Mouse (Mus musculus): Measurements from ENCODE around the gene Drg1.
A peak's percentile ranks its signal among the peaks of the same experiment; 100 is the strongest.
"Not testable (repeated sequence)": the region's sequence is repeated elsewhere in the genome, so short reads cannot be mapped to it uniquely, and the experiment has no call there.

Drg1 gene

GRCm38 (mm10) chr11:3212526-3212925 lies 53.7 kb downstream of the Drg1 start:
- no peak for DNase-seq (ENCODE audit: low spot score in 2 of 2)

GRCm38 (mm10) chr11:3206783-3207182 lies 59.4 kb downstream of the Drg1 start:
- DNase-seq (ENCODE audit: low spot score in 2 of 2) = no peak

GRCm38 (mm10) chr11:3205207-3205606 lies 61.0 kb downstream of the Drg1 start:
- no peak for DNase-seq (ENCODE audit: low spot score in 2 of 2)

DNA sequence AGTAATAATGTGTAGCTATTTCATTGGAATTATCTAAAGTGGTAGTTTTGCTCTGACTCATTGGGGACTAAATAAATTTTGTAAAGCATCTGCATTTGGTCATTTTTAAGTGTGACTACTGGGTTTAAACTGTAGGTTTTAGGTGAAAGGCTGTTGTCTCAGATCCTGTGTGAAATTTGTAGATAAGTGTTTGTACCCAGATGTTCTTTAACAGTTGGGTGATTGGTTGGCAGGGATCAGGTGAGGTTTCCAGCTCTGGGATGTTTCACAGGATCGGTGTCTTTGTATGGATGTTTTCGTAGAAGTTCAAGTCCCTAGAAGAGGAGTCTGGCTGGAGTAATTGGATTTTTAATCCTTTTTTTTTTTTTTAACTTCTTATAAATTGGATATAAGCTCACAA lies 62.4 kb downstream of the Drg1 start:
- DNase-seq (ENCODE audit: low spot score in 2 of 2) = no peak

DNA sequence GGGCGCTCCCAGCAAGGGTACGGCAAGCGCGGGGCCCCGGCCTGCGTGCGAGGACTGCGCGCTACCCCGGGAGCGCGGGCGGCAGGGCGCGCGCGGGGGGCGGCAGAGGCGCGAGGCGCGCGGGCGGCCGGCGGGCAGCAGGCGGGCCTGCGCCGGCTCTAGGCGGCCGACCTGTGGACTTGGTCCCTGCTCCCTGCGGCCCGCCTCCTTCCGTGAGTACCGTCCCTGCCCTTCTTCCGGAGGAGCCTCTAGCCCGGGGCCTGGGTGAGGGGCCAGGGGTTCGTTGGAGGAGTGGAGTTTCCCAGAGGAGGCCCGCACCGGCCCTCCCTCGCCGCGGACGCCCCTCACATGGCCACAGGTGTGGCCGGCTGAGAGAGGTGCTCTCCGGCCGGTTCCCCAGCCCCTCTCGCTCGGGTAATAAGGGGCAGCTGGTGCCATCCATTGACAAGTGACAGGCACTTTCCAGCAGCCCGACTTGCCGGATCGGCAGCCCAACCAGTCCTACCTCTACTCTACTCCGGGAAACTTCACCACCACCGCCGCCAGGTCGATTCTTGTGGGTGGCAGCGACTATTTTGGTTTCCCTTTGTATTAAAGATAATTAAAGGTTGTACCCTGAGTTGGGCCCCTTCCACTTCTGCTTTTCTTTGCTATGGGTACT lies 63.3 kb downstream of the Drg1 start:
- peak; percentile 38 to 39 for DNase-seq (ENCODE audit: low spot score in 2 of 2)

DNA sequence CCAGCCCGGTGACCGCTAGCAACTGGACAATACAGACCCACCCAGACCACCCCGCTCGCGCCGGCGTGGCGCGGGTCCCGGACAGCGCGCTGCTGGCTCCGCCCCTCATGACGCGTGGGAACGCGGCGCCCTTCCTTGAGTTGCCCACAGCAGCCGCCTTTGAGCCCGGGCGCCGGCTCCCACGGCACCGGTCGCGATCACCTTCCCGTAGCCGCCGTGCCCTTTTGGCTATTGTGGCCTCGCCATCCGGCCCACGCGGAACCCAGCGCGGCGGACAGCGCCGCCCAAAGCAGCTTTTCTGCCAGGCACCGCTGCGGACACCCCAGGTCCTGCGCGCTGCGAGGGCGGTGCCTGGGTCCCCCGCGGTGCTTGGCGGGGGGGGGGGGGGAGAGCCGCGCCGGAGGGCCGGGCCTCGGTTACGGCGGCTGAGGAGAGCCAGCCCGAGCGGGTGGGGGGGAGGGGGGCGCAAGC lies 63.9 kb downstream of the Drg1 start, which contains the start of gene Eif4enif1:
TSS of gene Eif4enif1 (plus strand) at position 162 of the 471 bp plus-strand sequence.
- peak; percentile 90 to 94 for DNase-seq (ENCODE audit: low spot score in 2 of 2)

DNA sequence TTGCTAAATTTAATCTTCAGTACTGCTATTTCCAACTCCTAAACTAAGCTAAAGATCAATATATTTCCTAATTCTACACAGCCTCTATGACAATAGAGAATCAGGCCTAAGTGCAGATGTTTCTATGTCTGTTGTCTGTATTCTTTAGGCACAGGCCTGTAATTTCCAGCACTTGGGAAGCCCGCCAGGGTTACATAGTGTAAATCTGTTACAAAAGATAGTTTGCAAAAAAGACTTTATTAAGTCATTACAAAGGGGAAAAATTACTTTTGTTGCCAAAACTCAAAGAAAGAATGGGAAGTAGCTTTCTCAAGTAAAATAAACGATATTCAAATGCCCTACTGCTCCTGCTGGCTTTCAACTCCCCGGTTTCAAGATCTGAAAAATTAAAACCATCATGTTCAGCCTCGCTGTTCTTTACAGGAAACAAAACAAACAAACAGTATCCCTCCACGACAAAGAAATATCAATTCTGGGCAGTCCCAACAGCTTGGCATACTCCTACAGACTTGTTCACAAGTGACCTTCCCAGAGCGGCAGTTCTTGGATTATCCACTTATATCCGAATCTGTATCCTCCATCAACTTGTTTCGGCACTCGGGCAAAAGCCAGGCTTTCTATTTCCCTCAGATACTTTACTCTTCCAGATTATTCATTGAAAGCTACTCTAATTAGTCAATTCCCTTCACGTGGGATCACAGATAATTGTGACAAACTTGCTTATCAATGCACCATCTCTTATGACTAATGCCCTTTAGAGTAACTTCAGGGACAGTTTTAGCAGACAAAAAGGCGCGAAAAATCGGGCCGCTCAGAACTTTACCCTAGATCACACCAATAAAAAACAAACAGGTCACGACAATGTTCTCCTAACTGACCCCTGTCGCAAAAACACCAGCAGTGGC lies 64.6 kb downstream of the Drg1 start:
- peak in 1 of 2 experiments; percentile 12 for DNase-seq (ENCODE audit: low spot score in 2 of 2)

DNA sequence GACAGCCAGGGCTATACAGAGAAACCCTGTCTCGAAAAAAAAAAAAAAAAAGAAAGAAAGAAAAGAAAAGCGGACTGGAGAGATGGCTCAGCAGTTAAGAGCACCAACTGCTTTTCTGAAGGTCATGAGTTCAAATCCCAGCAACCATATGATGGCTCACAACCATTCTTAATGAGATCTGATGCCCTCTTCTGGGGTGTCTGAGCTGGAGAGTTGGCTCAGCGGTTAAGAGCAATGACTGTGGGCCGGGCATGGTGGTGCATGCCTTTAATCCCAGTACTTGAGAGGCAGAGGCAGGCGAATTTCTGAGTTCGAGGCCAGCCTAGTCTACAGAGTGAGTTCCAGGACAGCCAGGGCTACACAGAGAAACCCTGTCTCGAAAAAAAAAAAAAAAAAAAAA lies 65.6 kb downstream of the Drg1 start:
- DNase-seq (ENCODE audit: low spot score in 2 of 2) = not testable (repeated sequence)

DNA sequence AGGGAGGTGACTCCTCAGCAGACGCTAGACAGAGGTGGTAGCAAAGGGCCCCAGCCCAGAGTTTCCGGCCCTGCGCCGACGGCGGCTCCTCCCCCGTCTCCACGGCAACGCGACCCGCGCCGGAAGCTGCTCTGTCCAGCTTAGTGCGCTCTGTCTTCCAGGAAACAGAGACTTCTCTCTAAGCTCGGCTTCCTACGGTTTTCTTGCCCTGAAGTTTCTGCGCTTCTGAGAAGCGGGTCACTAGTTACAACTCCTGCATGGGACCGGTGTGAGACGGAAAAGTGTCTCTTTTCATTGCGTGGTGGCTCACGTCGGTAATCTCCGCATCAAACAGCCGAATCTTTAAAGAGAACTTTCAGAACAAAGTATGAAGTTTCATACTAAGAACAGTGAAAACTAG lies 72.9 kb downstream of the Drg1 start, which contains the start of gene Sfi1:
TSS of gene Sfi1 (minus strand) at position 101 of the 400 bp plus-strand sequence.
- DNase-seq (ENCODE audit: low spot score in 2 of 2) = no peak

DNA sequence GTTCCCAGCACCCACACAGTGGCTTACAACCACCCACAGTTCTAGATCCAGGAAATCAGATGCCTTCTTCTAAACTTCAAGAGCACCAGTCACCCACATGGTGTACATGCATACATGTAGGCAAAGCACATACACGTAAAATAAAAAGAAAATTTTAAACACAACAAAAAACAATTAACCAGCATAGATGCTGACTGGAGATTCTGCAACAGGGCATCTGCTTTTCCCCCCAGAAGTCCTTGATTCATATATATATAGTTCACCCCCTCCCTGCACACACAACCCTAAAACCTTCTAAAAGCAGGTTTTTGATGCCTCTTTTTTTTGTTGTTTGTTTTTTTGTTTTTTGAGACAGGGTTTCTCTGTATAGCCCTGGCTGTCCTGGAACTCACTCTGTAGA lies 83.5 kb downstream of the Drg1 start:
- not testable (repeated sequence) for DNase-seq (ENCODE audit: low spot score in 2 of 2)

DNA sequence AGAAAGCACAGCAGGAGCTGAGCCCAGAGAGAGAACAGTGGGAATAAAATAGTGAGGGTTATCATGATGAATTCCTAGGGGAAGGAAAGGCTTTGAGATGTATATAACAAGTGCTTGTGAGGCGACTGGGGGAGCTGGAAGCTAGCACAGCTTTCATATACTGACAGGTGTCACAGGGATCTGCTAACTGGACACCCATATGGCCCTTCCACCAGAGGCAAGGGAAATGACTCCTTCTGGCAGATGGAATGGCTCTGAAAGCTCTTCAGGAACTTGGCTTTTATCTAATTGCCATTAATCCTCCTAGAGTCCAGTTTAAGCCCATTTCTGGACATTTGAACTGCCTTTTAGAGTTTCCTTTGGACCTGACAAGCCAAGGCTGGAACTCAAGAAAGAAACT lies 84.2 kb downstream of the Drg1 start:
- DNase-seq (ENCODE audit: low spot score in 2 of 2) = not testable (repeated sequence)

- DNase-seq (ENCODE audit: low spot score in 2 of 2) = peak; percentile 75 to 79
Measured at GRCm38 (mm10) chr11:3181250-3181649, 85.0 kb downstream of the Drg1 start.

GRCm38 (mm10) chr11:3180510-3181160 lies 85.6 kb downstream of the Drg1 start:
- DNase-seq (ENCODE audit: low spot score in 2 of 2) = peak in 1 of 2 experiments; percentile 23

DNA sequence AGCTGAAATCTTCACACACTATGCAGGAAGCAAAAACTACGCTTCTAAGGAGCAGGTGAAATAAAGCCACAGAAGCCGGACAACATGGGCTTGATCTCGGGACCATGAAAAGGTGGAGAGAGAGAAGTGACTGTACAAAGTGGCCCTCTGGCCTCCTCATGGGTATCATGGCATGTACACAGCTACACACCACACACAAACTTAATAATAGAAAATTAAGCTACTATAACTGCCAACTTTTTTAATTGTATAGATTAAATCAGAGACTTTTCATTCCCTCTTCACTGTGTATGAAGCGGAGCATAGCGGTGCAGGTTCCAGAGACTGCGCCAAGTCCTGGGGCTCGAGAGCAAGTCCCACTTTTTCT lies 86.5 kb downstream of the Drg1 start:
- peak; percentile 55 for DNase-seq (ENCODE audit: low spot score in 2 of 2)

GRCm38 (mm10) chr11:3178968-3179725 lies 87.1 kb downstream of the Drg1 start:
- DNase-seq (ENCODE audit: low spot score in 2 of 2) = not testable (repeated sequence)

DNA sequence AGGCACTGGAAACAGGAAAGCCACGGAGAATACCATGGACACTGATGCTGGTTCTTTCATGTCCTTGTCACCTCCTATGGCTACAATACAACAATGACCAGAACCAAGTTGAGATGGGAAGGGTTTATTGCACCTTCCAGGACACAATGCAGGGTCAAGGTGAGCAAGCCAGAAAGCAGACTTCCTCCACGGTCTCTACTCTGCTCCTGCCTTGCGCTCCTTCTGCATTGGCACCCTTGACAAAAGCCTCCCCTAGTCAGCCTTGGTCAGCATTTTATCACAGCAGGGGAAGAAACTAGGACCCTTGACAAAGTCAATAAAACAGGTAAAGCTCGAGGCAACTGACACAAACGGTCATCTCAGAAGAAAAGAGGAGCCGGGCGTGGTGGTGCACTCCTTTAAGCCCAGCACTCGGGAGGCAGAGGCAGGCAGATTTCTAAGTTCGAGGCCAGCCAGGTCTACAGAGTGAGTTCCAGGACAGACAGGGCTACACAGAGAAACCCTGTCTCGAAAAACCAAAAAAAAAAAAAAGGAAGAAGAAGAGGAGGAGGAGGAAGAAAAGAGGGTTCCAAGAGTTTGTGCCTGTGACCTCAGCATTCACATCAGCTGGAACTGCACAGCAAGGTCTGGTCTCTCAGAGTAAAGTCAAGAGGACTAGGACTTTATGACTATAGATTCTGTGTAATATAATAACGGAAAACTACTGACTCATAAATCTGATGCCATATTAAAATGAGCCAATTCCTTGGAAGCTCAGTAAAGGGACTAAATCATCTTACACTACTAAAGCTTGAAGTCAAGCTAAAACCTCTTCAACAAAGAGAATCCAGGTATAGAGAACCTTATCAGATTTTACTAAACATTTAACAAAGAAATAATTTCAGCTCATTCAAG lies 92.5 kb downstream of the Drg1 start:
- DNase-seq (ENCODE audit: low spot score in 2 of 2) = peak; percentile 81

DNA sequence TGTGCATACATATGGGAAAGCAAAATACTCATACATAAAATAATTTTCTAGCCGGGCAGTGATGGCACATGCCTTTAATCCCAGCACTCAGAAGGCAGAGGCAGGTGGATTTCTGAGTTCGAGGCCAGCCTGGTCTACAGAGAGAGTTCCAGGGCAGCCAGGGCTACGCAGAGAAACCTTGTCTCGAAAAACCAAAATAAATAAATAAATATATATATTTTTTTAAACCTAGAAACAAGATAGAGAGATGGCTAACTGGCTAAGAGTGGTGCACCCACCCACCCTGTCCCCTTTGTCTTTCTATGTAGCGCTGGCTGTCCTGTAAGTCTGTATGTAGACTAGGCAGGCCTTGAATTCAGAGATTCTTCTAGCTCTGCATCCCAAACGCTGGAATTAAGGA lies 93.7 kb downstream of the Drg1 start:
- not testable (repeated sequence) for DNase-seq (ENCODE audit: low spot score in 2 of 2)

- peak; percentile 69 for DNase-seq (ENCODE audit: low spot score in 2 of 2)
Measured at GRCm38 (mm10) chr11:3171931-3172330, 94.3 kb downstream of the Drg1 start.

DNA sequence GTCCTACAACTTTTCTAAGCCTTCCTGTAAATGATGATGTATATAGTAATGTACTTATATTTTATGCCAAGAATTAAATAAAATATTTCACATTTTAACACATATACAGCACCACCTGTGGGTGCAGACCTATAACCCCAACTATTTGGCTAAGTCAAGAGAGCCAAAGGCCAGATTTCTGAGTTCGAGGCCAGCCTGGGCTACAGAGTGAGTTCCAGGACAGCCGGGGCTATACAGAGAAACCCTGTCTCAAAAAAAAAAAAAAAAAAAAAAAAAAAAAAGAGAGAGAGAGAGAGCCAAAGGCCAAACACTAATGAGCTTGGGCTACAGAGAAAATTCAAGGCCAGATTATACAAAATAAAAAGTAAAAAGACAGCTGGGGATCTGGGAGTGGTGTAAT lies 97.2 kb downstream of the Drg1 start:
- peak; percentile 56 for DNase-seq (ENCODE audit: low spot score in 2 of 2)

GRCm38 (mm10) chr11:3167571-3168001 lies 98.6 kb downstream of the Drg1 start:
- DNase-seq (ENCODE audit: low spot score in 2 of 2) = peak; percentile 75 to 79
